Mouse (Mus musculus) intestine, postnatal 0 days (tissue): Measurements from ENCODE around the gene Zbtb18. TPM values are rescaled to one million over a fixed set of nuclear protein-coding genes. Genes with fewer than 3 reads are reported as not detected.
"Not testable (repeated sequence)": the region's sequence is repeated elsewhere in the genome, so short reads cannot be mapped to it uniquely, and the experiment has no call there.

ENCODE experiments used
- ATAC-seq: fragments of 200-750 bp; cut with Nextera tagmentation; 2 replicates; pipeline ENCODE4 v1.8.0; 2017; ENCODE audit warnings: mild to moderate bottlenecking, moderate TSS enrichment, moderate library complexity
- H3K27ac ChIP-seq: fragments of 300-500 bp; sonication (generic); 2 replicates; pipeline ENCODE4 v1.5.1; 2014; ENCODE audit warnings: mild to moderate bottlenecking, low read depth, low read length, moderate library complexity
- H3K27me3 ChIP-seq: fragments of 300-500 bp; sonication (generic); replicated peaks from 2 replicates; pipeline ENCODE4 v1.6.1; 2014; ENCODE audit warnings: low read length, mixed read lengths; ENCODE audit not compliant: control insufficient read depth, insufficient read depth
- H3K36me3 ChIP-seq: fragments of 300-500 bp; sonication (generic); 2 replicates; pipeline ENCODE4 v1.6.1; 2014; ENCODE audit warnings: mild to moderate bottlenecking, moderate library complexity; ENCODE audit not compliant: control insufficient read depth, insufficient read depth
- H3K4me1 ChIP-seq: fragments of 300-500 bp; sonication (generic); replicated peaks from 2 replicates; pipeline ENCODE4 v1.6.1; 2014; ENCODE audit warnings: antibody characterized with exemption, low read length, mixed read lengths; ENCODE audit not compliant: control insufficient read depth, insufficient read depth
- H3K4me2 ChIP-seq: fragments of 300-500 bp; sonication (generic); replicated peaks from 2 replicates; pipeline ENCODE4 v1.6.1; 2014; ENCODE audit warnings: low read depth, mild to moderate bottlenecking, moderate library complexity
- H3K4me3 ChIP-seq: fragments of 300-500 bp; sonication (generic); 2 replicates; pipeline ENCODE4 v1.5.1; 2014; ENCODE audit warnings: low read depth, low read length
- H3K9ac ChIP-seq: fragments of 300-500 bp; sonication (generic); 2 replicates; pipeline ENCODE4 v1.6.1; 2014; ENCODE audit warnings: mild to moderate bottlenecking, low read depth, low read length
- H3K9me3 ChIP-seq: fragments of 300-500 bp; sonication (generic); 2 replicates; pipeline ENCODE4 v1.6.1; 2016; ENCODE audit warnings: mixed run types; ENCODE audit not compliant: control insufficient read depth
- CTCF ChIP-seq: sonication (generic); IDR thresholded peaks from 2 replicates; pipeline ENCODE4 v1.5.1; 2016; ENCODE audit warnings: low read depth, mild to moderate bottlenecking, control low read depth, antibody characterized with exemption, moderate library complexity
- WGBS: fragments of 180-500 bp; shearing (Covaris S2); extraction: QIAGEN DNeasy Blood & Tissue Kit; methylation state at CpG from one replicate; pipeline ENCODE4 v1.1.7; 2014; 5-methylcytosine and 5-hydroxymethylcytosine counted together
- polyA plus RNA-seq: library from polyadenylated mRNA; unstranded; fragments of >200 nt; fragmentation: Nextera tagmentation; extraction: Ambion mirVana; gene quantifications from 2 replicates; pipeline ENCODE4 v1.2.1, GENCODE M21; 2015

Zbtb18 gene
- polyA plus RNA-seq, 1 experiment from 2014 or later = 2.5 TPM

DNA sequence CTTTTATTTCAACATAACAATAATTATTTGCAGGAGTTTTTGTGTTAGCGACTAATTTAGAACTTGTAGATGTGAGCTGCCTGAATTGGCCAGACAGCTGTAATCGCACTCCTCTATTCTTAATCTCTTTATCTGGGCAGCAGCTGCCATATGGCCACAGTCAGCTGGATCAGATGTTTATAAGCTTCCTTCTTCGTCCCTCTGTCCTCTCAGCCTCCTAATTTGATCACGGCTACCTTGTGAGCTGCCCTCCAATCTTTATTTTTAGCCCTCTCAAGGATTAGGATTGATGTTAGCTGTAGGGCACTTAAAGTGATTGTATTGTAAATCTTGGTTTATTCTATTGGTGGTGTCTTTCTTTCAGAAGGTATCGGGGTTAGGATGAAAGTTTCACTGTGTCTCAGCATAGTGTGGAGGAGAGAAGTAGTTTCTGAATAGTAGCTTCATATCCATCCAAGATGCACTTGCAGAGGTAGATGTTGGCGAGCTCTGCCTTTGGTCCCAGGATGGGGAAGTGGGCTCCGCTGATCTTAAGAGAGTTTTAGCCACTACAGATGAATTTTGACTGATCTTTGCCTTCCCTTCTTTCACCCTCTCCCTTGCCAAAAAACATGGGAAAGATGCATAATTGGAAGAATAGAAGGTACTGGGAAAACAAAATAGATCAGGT, 3.4 kb downstream of the Zbtb18 start:
- Histone ChIP-seq H3K9me3 (no peaks in the 10 kb centered on the region), H3K27me3 (no peaks in the 10 kb centered on the region), H3K36me3 (peaks cover 21% of the 10 kb centered on the region), H3K27ac (no peak overlapping the region), H3K4me1 (no peaks in the 10 kb centered on the region; the same call in 1 of the 2 replicates), H3K9ac (no peak overlapping the region), H3K4me3 (no peak overlapping the region), H3K4me2 (no peak overlapping the region)
- ATAC-seq = no peak
- 60% methylated on average over 7 of the region's 7 CpGs for WGBS
- TF ChIP-seq CTCF = no peak

- H3K4me3 ChIP-seq = no peak overlapping the region
- H3K36me3 ChIP-seq = peaks cover 21% of the 10 kb centered on the region
- H3K4me1 ChIP-seq = no peaks in the 10 kb centered on the region; the same call in 1 of the 2 replicates
- TF ChIP-seq CTCF = no peak
- H3K27me3 ChIP-seq = no peaks in the 10 kb centered on the region
- WGBS = 79% methylated on average over 9 of the region's 9 CpGs
- no peak for ATAC-seq
- no peaks in the 10 kb centered on the region for H3K9me3 ChIP-seq
- H3K9ac ChIP-seq = no peak overlapping the region
- no peak overlapping the region for H3K4me2 ChIP-seq
- H3K27ac ChIP-seq = no peak overlapping the region
Measured at GRCm38 (mm10) chr1:177447086-177447485, 4.9 kb downstream of the Zbtb18 start.

- 87% methylated on average over 12 of the region's 12 CpGs for whole genome bisulfite sequencing
- no peak overlapping the region for H3K4me3 ChIP-seq
- no peaks in the 10 kb centered on the region for H3K9me3 ChIP-seq
- H3K27me3 ChIP-seq = no peaks in the 10 kb centered on the region
- no peak overlapping the region for H3K9ac ChIP-seq
- no peaks in the 10 kb centered on the region; the same call in 1 of the 2 replicates for H3K4me1 ChIP-seq
- H3K4me2 ChIP-seq = no peak overlapping the region
- TF ChIP-seq CTCF = no peak
- peaks cover 21% of the 10 kb centered on the region for H3K36me3 ChIP-seq
- no peak overlapping the region for H3K27ac ChIP-seq
- ATAC-seq = no peak
Measured at GRCm38 (mm10) chr1:177447541-177448111, 5.5 kb downstream of the Zbtb18 start.

- peaks cover 21% of the 10 kb centered on the region for H3K36me3 ChIP-seq
- H3K27ac ChIP-seq = no peak overlapping the region
- no peak for TF ChIP-seq CTCF
- no peaks in the 10 kb centered on the region for H3K27me3 ChIP-seq
- 92% methylated on average over 25 of the region's 25 CpGs for WGBS
- ATAC-seq = no peak
- no peak overlapping the region for H3K4me3 ChIP-seq
- H3K9me3 ChIP-seq = no peaks in the 10 kb centered on the region
- no peak overlapping the region for H3K9ac ChIP-seq
- no peaks in the 10 kb centered on the region; the same call in 1 of the 2 replicates for H3K4me1 ChIP-seq
- no peak overlapping the region for H3K4me2 ChIP-seq
Measured at GRCm38 (mm10) chr1:177448121-177448561, 6.0 kb downstream of the Zbtb18 start.

DNA sequence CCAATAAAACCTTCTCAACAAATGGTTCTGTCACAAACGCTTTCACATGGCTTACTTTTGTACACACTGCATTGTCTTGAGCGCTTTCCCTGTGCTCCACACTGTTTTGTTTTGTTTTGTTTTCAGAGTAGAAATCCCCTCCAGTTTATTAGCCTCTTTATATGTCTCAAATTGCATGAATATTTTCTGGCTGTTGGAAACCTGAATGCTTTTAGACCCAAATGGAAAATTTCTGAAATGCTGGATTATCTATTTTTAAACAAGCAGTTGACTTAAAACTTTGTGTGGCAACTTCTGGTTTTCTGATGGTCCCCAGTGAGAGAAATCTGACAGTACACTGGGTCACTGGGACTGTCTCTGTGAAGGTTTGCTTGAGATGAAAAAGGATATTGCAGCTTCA, 6.8 kb downstream of the Zbtb18 start:
- no peak for TF ChIP-seq CTCF
- peaks cover 21% of the 10 kb centered on the region for H3K36me3 ChIP-seq
- H3K4me2 ChIP-seq = no peak overlapping the region
- H3K27me3 ChIP-seq = no peaks in the 10 kb centered on the region
- H3K4me1 ChIP-seq = no peaks in the 10 kb centered on the region
- H3K27ac ChIP-seq = no peak overlapping the region
- H3K9ac ChIP-seq = no peak overlapping the region
- 80% methylated on average over 2 of the region's 2 CpGs for WGBS
- H3K9me3 ChIP-seq = no peaks in the 10 kb centered on the region
- no peak overlapping the region for H3K4me3 ChIP-seq
- ATAC-seq = no peak

DNA sequence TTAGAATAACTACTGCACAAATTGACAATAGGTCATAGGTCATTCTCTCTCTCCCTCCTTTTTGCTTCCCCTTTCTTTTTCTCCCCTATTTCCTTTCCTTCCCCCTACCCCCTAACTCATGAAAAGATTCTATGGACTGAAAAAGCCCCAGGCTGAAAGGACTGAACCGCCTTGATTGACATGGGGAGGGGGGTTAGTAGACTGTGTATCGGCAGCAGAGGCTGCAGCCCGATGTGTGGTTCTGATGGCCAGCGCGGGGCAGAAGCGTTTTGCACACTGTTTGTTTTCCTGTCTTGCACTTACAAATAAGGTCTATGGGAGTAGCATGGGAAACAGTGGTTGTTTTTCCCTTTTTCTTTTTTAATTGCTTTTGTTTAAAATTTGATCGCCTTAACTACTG, 7.7 kb downstream of the Zbtb18 start:
- peaks cover 21% of the 10 kb centered on the region for H3K36me3 ChIP-seq
- 92% methylated on average over 7 of the region's 7 CpGs for WGBS
- not testable (repeated sequence) for H3K4me1 ChIP-seq, H3K27ac ChIP-seq, H3K9me3 ChIP-seq, H3K4me2 ChIP-seq, H3K4me3 ChIP-seq, H3K27me3 ChIP-seq, ATAC-seq, H3K9ac ChIP-seq
